Mouse (Mus musculus) urinary bladder, postnatal 14 days (tissue): Measurements from ENCODE around the gene Dkk3.
A peak's percentile ranks its signal among the peaks of the same experiment; 100 is the strongest.

ENCODE experiments used
- DNase-seq: peaks from one replicate; pipeline ENCODE4 v3.0.0; 2021; ENCODE audit warnings: low spot score

The Dkk3 gene

GRCm38 (mm10) chr7:112158942-112159341, at the start of gene Dkk3:
Dkk3 (minus strand) TSS chr7:112159057.
- DNase-seq: peak; percentile 54

- no peak for DNase-seq
Measured at GRCm38 (mm10) chr7:112207717-112208116, 48.9 kb upstream of the Dkk3 start.

- no peak for DNase-seq
Measured at GRCm38 (mm10) chr7:112205513-112205912, 46.7 kb upstream of the Dkk3 start.

- DNase-seq: no peak
Measured at GRCm38 (mm10) chr7:112204380-112204963, 45.6 kb upstream of the Dkk3 start.

- no peak for DNase-seq
Measured at GRCm38 (mm10) chr7:112203937-112204336, 45.1 kb upstream of the Dkk3 start.

- no peak for DNase-seq
Measured at GRCm38 (mm10) chr7:112202843-112203242, 44.0 kb upstream of the Dkk3 start.

- peak; percentile 56 for DNase-seq
Measured at GRCm38 (mm10) chr7:112202194-112202593, 43.3 kb upstream of the Dkk3 start.

GRCm38 (mm10) chr7:112200761-112201160, 41.9 kb upstream of the Dkk3 start:
- DNase-seq: no peak

- no peak for DNase-seq
Measured at GRCm38 (mm10) chr7:112199343-112199742, 40.5 kb upstream of the Dkk3 start.

- no peak for DNase-seq
Measured at GRCm38 (mm10) chr7:112197461-112197860, 38.6 kb upstream of the Dkk3 start.

- no peak for DNase-seq
Measured at GRCm38 (mm10) chr7:112194286-112194685, 35.4 kb upstream of the Dkk3 start.

GRCm38 (mm10) chr7:112192778-112193177, 33.9 kb upstream of the Dkk3 start:
- no peak for DNase-seq

GRCm38 (mm10) chr7:112192237-112192636, 33.4 kb upstream of the Dkk3 start:
- peak; percentile 40 for DNase-seq

GRCm38 (mm10) chr7:112187536-112188459, 28.9 kb upstream of the Dkk3 start:
- DNase-seq: no peak

- no peak for DNase-seq
Measured at GRCm38 (mm10) chr7:112186871-112187270, 28.0 kb upstream of the Dkk3 start.

GRCm38 (mm10) chr7:112185226-112185745, 26.4 kb upstream of the Dkk3 start:
- peak; percentile 36 for DNase-seq

GRCm38 (mm10) chr7:112184519-112185225, 25.8 kb upstream of the Dkk3 start:
- no peak for DNase-seq

GRCm38 (mm10) chr7:112183258-112183841, 24.5 kb upstream of the Dkk3 start:
- peak; percentile 88 for DNase-seq

- DNase-seq: peak; percentile 86
Measured at GRCm38 (mm10) chr7:112180235-112180705, 21.4 kb upstream of the Dkk3 start.

- no peak for DNase-seq
Measured at GRCm38 (mm10) chr7:112176627-112177026, 17.8 kb upstream of the Dkk3 start.

GRCm38 (mm10) chr7:112172669-112173068, 13.8 kb upstream of the Dkk3 start:
- DNase-seq: no peak
